Mouse (Mus musculus): ENCODE results near the gene Fads2. TPM values are rescaled to one million over a fixed set of nuclear protein-coding genes. Genes with fewer than 3 reads are reported as not detected.

Gene Fads2
- polyA plus RNA-seq, 1 experiment from 2014 or later, result 31.5 TPM

Other genes starting within 250 kb of the Fads2 start
- gene Incenp, start 202.2 kb downstream of the Fads2 start, polyA plus RNA-seq (2015; fragmentation: Nextera tagmentation; extraction: Ambion mirVana), result 67.3 and 72.1 TPM in 2 replicates
- gene Fth1, start 121.1 kb downstream of the Fads2 start, polyA plus RNA-seq (2015; fragmentation: Nextera tagmentation; extraction: Ambion mirVana), result 1,934 and 2,252 TPM in 2 replicates
- gene Best1, start 100.1 kb downstream of the Fads2 start, polyA plus RNA-seq (2015; fragmentation: Nextera tagmentation; extraction: Ambion mirVana), result 0.28 and 0.30 TPM in 2 replicates
- 22.1 and 24.0 TPM in 2 replicates for gene Rab3il1, start 100.1 kb downstream of the Fads2 start, polyA plus RNA-seq (2015; fragmentation: Nextera tagmentation; extraction: Ambion mirVana)
- 31.5 and 46.1 TPM in 2 replicates for gene Fads3, start 60.2 kb downstream of the Fads2 start, polyA plus RNA-seq (2015; fragmentation: Nextera tagmentation; extraction: Ambion mirVana)
- 39.8 and 44.7 TPM in 2 replicates for gene Fads1, start 81.1 kb upstream of the Fads2 start, polyA plus RNA-seq (2015; fragmentation: Nextera tagmentation; extraction: Ambion mirVana)
- 323 and 360 TPM in 2 replicates for gene Tmem258, start 102.3 kb upstream of the Fads2 start, polyA plus RNA-seq (2015; fragmentation: Nextera tagmentation; extraction: Ambion mirVana)
- gene Fen1, start 102.4 kb upstream of the Fads2 start, polyA plus RNA-seq (2015; fragmentation: Nextera tagmentation; extraction: Ambion mirVana), result 51.6 and 54.9 TPM in 2 replicates
- 4.2 TPM in 2 replicates for gene Myrf, start 139.0 kb upstream of the Fads2 start, polyA plus RNA-seq (2015; fragmentation: Nextera tagmentation; extraction: Ambion mirVana)
- 0.89 and 0.92 TPM in 2 replicates for gene Dagla, start 203.1 kb upstream of the Fads2 start, polyA plus RNA-seq (2015; fragmentation: Nextera tagmentation; extraction: Ambion mirVana)